Mouse (Mus musculus) erythroid progenitor cell, adult 5-6 weeks (primary cell): Measurements from ENCODE around the gene Lypd1. TPM values are rescaled to one million over a fixed set of nuclear protein-coding genes. Genes with fewer than 3 reads are reported as not detected.

Experiments
- ATAC-seq: replicated peaks from 2 replicates; pipeline ENCODE4 v1.8.0; 2016; ENCODE audit warnings: moderate number of reproducible peaks, mild to moderate bottlenecking, moderate TSS enrichment, inconsistent platforms; ENCODE audit not compliant: poor library complexity, low FRiP score, severe bottlenecking
- total RNA-seq, 2 experiments: library from RNA; stranded (forward) in 1 of 2; stranded (reverse) in 1 of 2; fragments of 150-400 nt in 1 of 2; fragments of 186-747, 209-891 nt in 1 of 2; gene quantifications; 2 replicates each; pipeline versions ENCODE4 v1.2.3 to v1.2.4; 2015 to 2017; ENCODE audit warnings: low replicate concordance in 2 of 2

The Lypd1 gene
- not detected in 2 replicates for total RNA-seq (2015; ENCODE audit: low replicate concordance)
- total RNA-seq (2017; ENCODE audit: low replicate concordance), result not detected in 2 replicates

DNA sequence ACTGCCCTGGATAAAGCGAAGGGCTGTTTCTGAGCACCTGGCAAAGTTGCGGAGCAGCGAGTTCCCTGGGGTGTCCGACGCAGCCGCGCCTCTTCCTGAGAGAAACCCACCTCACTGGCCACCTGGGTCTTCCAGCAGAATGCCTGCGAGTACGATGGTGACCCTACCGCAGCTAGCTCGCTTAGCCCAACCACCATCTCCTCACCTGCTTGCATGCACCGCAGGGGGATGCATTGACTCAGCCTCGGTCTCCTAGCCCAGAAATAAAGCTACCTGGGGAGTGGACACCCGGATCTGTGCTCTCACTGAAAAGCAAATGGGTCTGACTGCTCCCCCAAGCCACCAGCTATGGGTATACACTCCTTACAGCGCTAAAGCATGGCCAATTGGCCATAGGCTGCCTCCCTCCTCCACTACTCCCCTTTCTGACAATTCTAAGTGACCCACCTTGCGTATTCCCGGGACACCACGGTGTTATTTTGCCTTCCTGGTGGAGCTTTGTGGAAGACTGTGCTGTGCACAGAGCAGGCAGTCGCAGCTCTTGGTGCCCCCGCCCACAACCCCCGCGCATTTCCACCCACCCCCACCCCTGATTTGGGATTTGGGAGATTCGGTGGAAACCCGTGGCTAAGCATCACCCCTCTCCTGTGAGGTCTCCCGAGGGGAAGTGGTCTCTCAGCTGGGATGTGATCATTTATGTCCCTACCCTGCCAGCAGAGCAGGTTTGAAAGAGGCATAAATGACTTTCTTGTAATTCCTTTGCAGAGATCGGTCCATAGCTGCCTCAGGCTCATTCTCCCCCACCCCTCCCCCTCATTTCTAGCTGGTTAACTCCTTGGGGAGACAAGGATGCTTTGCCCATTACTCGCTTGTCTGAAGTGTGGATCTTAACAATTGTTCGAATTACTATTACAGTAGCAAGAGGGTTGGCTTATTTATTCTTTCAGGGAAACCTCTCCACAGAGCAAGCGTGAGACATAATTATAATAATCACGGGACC lies at the start of gene Lypd1:
Gene Lypd1, minus strand, starts transcription at position 501 of the 1,000 bp plus-strand sequence.
- no peak for ATAC-seq

- ATAC-seq, result no peak
Observed at GRCm38 (mm10) chr1:125951026-125951425, 38.1 kb upstream of the Lypd1 start.

GRCm38 (mm10) chr1:125949076-125949475 lies 36.2 kb upstream of the Lypd1 start:
- ATAC-seq, result no peak

DNA sequence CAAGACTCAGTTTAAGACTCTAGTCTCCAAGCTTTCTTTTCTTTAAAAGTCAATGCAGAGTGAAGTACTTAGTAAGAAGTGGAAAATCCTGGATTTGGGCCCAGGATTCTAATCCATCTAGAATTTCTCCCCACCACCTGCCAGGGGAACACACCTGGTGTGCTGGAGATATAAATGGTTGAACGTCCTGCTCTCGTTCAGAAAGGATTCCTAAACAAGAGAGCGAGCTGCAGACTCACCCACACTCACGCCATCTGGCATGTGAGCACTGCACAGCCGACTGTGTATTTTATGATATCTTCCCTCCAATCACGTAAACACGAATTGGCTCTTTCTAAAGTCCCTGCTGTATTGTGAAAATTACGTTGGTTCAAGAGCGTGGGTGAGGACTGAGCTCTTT lies 32.2 kb upstream of the Lypd1 start:
- ATAC-seq, result no peak

GRCm38 (mm10) chr1:125943305-125943704 lies 30.4 kb upstream of the Lypd1 start:
- ATAC-seq, result no peak

- ATAC-seq, result no peak
Observed at GRCm38 (mm10) chr1:125925486-125925885, 12.6 kb upstream of the Lypd1 start.

DNA sequence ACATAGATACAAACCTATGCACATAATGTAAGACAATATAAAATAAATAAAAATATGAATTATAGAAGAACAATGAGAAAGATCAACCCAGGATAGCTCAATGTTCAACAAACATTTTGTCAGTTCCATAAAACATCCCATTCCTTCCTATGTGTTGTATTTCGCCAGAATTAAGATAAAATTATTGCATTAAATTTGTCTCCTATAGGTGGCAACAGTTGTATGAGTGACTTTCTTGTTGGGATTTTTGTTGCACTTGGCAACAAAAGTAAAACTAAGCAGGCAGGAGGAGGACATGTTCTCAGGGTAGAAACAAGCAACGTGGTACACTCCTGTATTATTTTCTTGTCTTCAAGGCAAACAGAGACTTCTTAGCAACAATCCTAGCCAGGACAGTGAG lies 10.2 kb upstream of the Lypd1 start:
- no peak for ATAC-seq

- no peak for ATAC-seq
Observed at GRCm38 (mm10) chr1:125920696-125921095, 7.8 kb upstream of the Lypd1 start.

GRCm38 (mm10) chr1:125911901-125912445 lies 928 bp downstream of the Lypd1 start:
- ATAC-seq, result no peak

DNA sequence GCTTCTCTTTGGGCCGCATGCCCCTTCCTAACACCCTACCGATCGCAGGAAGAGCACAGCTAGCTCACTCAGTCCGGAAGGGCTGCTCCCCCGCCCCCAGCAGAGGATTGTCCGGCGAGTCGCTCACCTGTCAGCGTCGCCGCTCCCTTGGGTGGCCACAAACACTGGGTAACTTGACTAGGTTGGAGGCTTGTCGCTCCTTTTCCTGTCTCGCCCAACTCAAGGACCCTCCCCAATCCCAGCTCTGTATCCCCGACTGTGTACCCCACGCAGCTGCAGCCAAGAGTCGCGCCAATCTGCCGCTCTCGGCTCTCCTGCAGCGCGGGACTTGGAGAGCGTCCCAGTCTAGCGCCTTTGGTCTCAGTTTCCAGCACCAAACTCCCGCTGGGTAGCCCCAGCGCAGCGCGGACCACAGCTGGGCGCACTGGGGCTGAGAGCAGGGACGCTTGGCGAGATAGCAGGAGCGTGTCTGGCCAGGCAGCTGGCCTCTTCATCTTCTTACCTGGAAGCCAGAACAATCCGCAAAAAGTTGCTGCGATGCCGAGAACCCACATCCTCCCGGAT lies 1.5 kb downstream of the Lypd1 start:
- ATAC-seq, result no peak

DNA sequence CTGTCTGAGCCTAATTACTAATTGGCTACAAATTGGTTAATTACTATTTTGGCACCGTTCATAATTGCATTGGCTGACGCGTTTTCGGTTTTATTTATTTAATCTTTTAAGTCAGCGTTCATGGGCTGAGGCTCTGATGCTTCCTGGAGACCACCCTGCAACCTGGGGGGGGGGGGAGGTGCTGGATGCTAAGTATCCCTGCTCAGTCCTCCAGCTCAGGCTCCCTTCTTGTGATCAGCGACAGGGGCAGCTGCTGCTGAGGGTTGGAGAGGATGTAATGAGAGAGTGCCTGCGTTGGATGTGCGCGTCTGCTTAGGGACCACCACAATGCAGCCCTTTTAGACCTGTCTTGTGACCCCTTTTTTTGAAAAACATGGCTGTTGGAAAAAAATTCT lies 2.0 kb downstream of the Lypd1 start:
- no peak for ATAC-seq

GRCm38 (mm10) chr1:125910211-125910870 lies 2.6 kb downstream of the Lypd1 start:
- ATAC-seq, result no peak

GRCm38 (mm10) chr1:125893158-125893557 lies 19.7 kb downstream of the Lypd1 start:
- ATAC-seq, result no peak

DNA sequence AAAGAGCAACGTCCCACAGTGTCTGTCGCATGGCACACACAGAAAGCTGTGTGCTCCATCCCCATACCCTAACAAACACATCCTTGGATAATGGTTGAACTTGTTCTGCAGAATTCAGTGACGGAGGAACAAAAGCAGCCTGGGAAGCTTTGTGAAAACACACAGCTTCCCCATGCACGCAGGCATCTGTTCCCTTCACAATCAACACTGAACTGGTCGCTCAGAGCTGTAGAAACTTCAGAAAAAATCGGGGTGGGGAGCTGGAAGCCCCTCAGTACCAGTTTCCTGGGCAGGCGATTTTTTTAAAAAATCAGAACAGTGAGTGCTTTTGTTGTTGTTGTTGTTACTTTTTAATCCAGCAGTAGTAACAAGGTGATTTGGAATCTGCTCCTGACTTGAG lies 42.8 kb downstream of the Lypd1 start:
- ATAC-seq, result no peak

DNA sequence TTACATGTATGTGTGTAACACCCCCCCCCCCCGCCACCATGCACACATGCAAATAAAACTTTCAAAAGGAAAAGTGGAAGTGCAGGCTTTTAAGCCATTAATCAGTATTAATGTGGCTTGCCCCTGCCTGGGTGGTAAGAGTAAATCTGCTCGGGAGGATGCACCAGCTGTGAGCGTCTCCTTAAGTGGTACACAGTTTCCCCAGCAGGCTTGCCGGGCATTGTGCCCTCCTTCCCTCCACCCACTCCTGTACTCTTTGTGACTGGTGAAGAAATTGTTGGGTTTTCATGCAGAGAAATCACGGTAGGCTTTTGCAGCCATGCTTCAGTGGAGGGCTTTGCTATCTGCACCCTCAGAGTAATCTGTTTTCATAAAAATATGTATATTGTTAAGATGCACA lies 54.3 kb downstream of the Lypd1 start:
- ATAC-seq, result no peak

DNA sequence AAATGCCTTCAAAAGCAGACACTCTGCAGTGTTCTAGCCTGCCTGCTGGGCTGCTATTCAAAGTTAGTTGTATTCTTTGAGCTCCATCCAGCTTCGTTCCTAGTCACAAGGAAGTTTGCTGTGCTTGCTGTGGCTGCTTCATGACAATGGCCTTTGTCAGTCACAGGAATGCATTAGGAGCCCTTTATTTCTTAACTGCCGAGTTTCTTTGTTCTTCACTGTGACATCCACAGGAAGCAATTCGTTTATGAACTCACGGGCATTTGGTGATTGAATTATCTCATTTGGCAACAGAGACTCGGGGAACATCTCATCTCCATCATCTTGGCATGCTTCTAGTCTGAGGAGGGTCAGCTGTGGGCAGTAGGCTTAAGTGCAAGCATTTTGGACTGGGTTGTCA lies 58.3 kb downstream of the Lypd1 start:
- ATAC-seq, result no peak

GRCm38 (mm10) chr1:125839746-125840392 lies 73.0 kb downstream of the Lypd1 start:
- no peak for ATAC-seq

DNA sequence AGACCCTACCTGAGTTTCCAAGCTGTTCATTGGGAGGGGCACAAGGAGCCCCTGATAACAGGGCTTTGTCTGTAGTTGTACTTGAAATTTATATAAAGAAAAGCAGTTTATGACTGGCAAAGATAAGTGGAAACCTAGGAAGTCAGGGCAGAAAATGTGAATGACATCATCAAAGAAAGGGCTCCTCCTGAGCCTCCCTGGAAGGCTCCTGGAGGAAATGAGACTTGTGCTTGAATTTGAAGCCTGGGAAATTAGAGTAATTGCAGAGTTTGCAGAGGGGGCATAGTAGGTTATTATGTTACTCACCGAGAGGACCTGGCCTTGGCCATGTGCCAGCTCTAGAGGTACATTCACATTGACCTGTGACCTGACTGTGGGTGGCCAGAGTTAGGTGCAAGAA lies 75.4 kb downstream of the Lypd1 start:
- ATAC-seq, result no peak

DNA sequence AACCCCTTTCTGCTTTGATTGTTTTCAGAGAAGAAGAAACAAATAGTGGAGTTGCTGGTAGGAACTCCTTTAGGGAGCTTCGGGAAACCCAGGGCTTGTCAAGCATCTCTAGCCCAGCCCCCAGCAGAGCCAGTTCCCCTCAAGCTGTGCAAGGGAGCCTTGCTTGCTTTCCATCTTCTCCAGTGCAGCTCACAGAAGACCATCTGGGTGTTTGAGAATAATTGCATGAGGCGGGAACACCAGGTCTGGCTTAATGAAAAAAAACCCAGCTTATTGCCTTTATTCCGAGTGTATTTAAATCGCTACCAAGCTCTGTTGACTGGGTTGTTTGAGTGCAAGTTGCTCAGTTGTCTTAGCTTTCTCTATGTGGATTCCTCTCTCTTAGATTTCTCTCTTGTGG lies 89.3 kb downstream of the Lypd1 start:
- ATAC-seq, result no peak

GRCm38 (mm10) chr1:125821101-125821500 lies 91.8 kb downstream of the Lypd1 start:
- no peak for ATAC-seq
